Mouse (Mus musculus) hindbrain, embryonic 15.5 days (tissue): Measurements from ENCODE around the gene Egfr. TPM values are rescaled to one million over a fixed set of nuclear protein-coding genes. Genes with fewer than 3 reads are reported as not detected.

Source experiments
- ATAC-seq: fragments of 200-750 bp; cut with Nextera tagmentation; 2 replicates; pipeline ENCODE4 v1.8.0; 2017; ENCODE audit warnings: low read depth, moderate number of reproducible peaks, moderate TSS enrichment; ENCODE audit not compliant: low FRiP score
- H3K27ac ChIP-seq: fragments of 300-500 bp; sonication (generic); replicated peaks from 2 replicates; pipeline ENCODE4 v1.5.1; 2015; ENCODE audit warnings: mild to moderate bottlenecking, inconsistent platforms
- H3K27me3 ChIP-seq: fragments of 300-500 bp; sonication (generic); 2 replicates; pipeline ENCODE4 v1.6.1; 2015; ENCODE audit warnings: control low read depth, inconsistent platforms
- H3K36me3 ChIP-seq: fragments of 300-500 bp; sonication (generic); 2 replicates; pipeline ENCODE4 v1.6.1; 2015; ENCODE audit warnings: control low read depth, inconsistent platforms
- H3K4me1 ChIP-seq: fragments of 300-500 bp; sonication (generic); replicated peaks from 2 replicates; pipeline ENCODE4 v1.6.1; 2015; ENCODE audit warnings: control low read depth, inconsistent platforms
- H3K4me2 ChIP-seq: fragments of 300-500 bp; sonication (generic); 2 replicates; pipeline ENCODE4 v1.6.1; 2015; ENCODE audit warnings: moderate library complexity, mild to moderate bottlenecking, inconsistent platforms
- H3K4me3 ChIP-seq: fragments of 300-500 bp; sonication (generic); 2 replicates; pipeline ENCODE4 v1.5.1; 2015; ENCODE audit warnings: mild to moderate bottlenecking, inconsistent platforms
- H3K9ac ChIP-seq: fragments of 300-500 bp; sonication (generic); 2 replicates; pipeline ENCODE4 v1.6.1; 2015; ENCODE audit warnings: inconsistent platforms
- H3K9me3 ChIP-seq: fragments of 300-500 bp; sonication (generic); 2 replicates; pipeline ENCODE4 v1.6.1; 2016; ENCODE audit warnings: control low read depth, inconsistent platforms
- WGBS: fragments of 180-500 bp; shearing (Covaris S2); methylation state at CpG from one replicate; pipeline ENCODE4 v1.1.7; 2015; 5-methylcytosine and 5-hydroxymethylcytosine counted together
- polyA plus RNA-seq: library from polyadenylated mRNA; unstranded; fragments of >200 nt; fragmentation: Nextera tagmentation; extraction: Ambion mirVana; gene quantifications from 2 replicates; pipeline ENCODE4 v1.2.1, GENCODE M21; 2015

Gene Egfr
- polyA plus RNA-seq, 1 experiment from 2014 or later = 7.3 TPM

- H3K4me2 ChIP-seq = no peak overlapping the region
- no peak overlapping the region for H3K9ac ChIP-seq
- H3K9me3 ChIP-seq = no peaks in the 10 kb centered on the region
- H3K4me3 ChIP-seq = no peak overlapping the region
- H3K4me1 ChIP-seq = no peaks in the 10 kb centered on the region
- 78% methylated on average over 12 of the region's 12 CpGs for WGBS
- H3K27me3 ChIP-seq = no peaks in the 10 kb centered on the region
- no peak overlapping the region for H3K27ac ChIP-seq
- H3K36me3 ChIP-seq = no peaks in the 10 kb centered on the region
- no peak for ATAC-seq
Measured at GRCm38 (mm10) chr11:16843889-16844568, 92.0 kb downstream of the Egfr start.

DNA sequence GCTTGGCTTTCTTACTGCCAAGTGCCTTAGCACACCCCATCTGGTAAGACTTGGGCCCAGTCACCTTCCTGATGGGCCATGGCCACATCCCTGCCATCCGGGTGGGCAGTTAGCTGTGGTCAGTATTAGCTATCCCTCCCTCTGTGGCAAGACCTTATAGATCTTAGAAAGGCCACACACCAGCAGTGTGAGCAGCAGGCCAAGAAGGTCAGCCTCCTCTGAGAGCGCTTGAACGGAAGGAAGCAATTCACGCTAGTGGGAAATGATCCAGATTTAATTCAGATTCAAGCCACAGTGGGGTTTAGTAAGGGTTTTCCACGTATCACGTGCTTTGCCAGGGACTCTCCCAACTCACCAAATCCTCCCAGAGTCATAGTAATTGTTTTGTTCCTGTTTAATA is 96.9 kb downstream of the Egfr start:
- no peak overlapping the region for H3K9ac ChIP-seq
- no peak overlapping the region for H3K4me3 ChIP-seq
- no peaks in the 10 kb centered on the region for H3K9me3 ChIP-seq
- WGBS = 65% methylated on average over 6 of the region's 6 CpGs
- no peak overlapping the region for H3K27ac ChIP-seq
- H3K36me3 ChIP-seq = no peaks in the 10 kb centered on the region
- H3K4me1 ChIP-seq = no peaks in the 10 kb centered on the region
- no peaks in the 10 kb centered on the region for H3K27me3 ChIP-seq
- no peak for ATAC-seq
- no peak overlapping the region for H3K4me2 ChIP-seq

DNA sequence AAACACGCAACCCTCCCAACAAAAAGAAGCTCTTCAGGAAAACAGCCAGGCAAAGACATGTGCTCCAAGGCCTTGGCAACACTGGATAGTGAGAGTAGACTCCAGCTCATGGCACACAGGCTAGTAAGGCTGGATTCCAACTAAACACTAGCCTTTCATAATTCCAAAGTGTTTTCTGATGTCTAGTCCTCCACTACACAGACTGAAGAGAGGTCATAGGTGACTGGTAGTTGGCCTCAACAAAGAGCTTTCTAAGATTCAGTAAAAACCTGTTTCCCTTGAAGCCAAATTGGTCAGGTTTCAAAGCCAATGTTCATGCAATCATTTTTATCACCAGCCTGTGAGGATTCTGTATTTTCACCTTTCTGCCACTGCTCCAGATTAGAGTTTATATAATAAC is 99.4 kb downstream of the Egfr start:
- 90% methylated on average over 1 of the region's 1 CpGs for WGBS
- no peaks in the 10 kb centered on the region for H3K36me3 ChIP-seq
- no peak for ATAC-seq
- no peaks in the 10 kb centered on the region for H3K27me3 ChIP-seq
- H3K4me2 ChIP-seq = no peak overlapping the region
- no peak overlapping the region for H3K27ac ChIP-seq
- no peaks in the 10 kb centered on the region for H3K9me3 ChIP-seq
- no peak overlapping the region for H3K9ac ChIP-seq
- H3K4me3 ChIP-seq = no peak overlapping the region
- H3K4me1 ChIP-seq = no peaks in the 10 kb centered on the region

- Histone ChIP-seq H3K27me3 (no peaks in the 10 kb centered on the region), H3K9me3 (no peaks in the 10 kb centered on the region), H3K9ac (no peak overlapping the region), H3K36me3 (no peaks in the 10 kb centered on the region), H3K27ac (no peak overlapping the region), H3K4me2 (no peak overlapping the region), H3K4me1 (no peaks in the 10 kb centered on the region), H3K4me3 (no peak overlapping the region)
- 75% methylated on average over 2 of the region's 2 CpGs for WGBS
- ATAC-seq = no peak
Measured at GRCm38 (mm10) chr11:16854111-16854510, 102.1 kb downstream of the Egfr start.

GRCm38 (mm10) chr11:16857346-16857745 is 105.3 kb downstream of the Egfr start:
- Histone ChIP-seq H3K36me3 (no peaks in the 10 kb centered on the region), H3K9me3 (no peaks in the 10 kb centered on the region), H3K27ac (no peak overlapping the region), H3K4me2 (no peak overlapping the region), H3K4me1 (no peaks in the 10 kb centered on the region), H3K4me3 (no peak overlapping the region), H3K9ac (no peak overlapping the region), H3K27me3 (no peaks in the 10 kb centered on the region)
- WGBS = 92% methylated on average over 2 of the region's 2 CpGs
- no peak for ATAC-seq

DNA sequence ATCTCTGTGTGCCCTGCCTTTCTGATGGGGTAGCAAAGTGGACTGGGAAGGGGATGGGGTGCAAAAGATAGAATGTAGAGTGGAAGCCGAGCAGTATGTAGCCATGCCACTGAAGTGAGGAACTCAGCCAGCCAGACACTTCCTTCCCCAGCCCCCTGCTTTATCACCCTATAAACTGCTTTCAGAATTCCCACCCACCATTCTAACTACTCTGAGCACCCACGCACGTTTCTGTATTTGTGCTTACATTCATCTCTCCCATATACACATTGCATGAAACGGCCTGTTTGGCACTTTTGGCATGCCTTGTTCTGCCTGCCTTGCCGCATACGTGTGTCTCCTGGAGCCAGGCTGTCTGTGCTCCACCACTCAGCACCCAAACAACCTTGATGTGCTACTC is 109.0 kb downstream of the Egfr start:
- ATAC-seq = no peak
- Histone ChIP-seq H3K4me3 (no peak overlapping the region), H3K27ac (no peak overlapping the region), H3K36me3 (no peaks in the 10 kb centered on the region), H3K9me3 (no peaks in the 10 kb centered on the region), H3K27me3 (no peaks in the 10 kb centered on the region), H3K4me2 (no peak overlapping the region), H3K4me1 (no peaks in the 10 kb centered on the region), H3K9ac (no peak overlapping the region)
- WGBS = 87% methylated on average over 6 of the region's 6 CpGs

- no peaks in the 10 kb centered on the region for H3K9me3 ChIP-seq
- H3K9ac ChIP-seq = no peak overlapping the region
- H3K27me3 ChIP-seq = no peaks in the 10 kb centered on the region
- ATAC-seq = no peak
- H3K36me3 ChIP-seq = no peaks in the 10 kb centered on the region
- H3K4me1 ChIP-seq = 0 out of 2 replicates have a peak, but pooled peaks cover 5% of the 10 kb centered on the region
- H3K4me3 ChIP-seq = no peak overlapping the region
- no peak overlapping the region for H3K27ac ChIP-seq
- no peak overlapping the region for H3K4me2 ChIP-seq
Measured at GRCm38 (mm10) chr11:16863547-16863946, 111.5 kb downstream of the Egfr start.

DNA sequence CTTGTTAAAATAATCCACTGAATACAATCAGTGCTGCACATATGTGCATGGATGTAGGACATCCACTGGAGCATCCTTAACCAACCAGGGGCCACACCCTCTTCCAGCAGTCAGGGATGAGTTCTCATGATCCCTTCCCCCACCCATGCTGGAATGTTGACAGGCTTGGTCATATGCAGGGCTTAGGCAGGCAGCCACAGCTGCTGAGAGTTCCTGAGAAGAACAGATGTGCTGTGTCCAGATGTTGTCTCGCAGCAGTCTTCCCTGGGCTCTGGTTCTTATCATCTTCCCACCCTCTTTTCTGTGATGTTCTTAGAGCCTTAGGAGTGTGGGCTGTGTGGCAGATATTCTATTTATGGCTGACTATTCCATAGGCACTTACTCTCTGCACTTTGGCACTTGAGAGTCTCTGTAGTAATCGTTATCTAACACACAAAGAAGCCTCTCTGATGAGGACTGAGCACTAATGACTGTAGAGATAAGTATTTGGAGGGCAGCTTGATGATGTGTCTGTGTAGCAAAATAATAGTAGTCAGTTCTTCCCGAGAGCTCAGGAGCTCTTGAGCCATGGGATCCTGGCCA is 113.1 kb downstream of the Egfr start:
- no peak for ATAC-seq
- no peaks in the 10 kb centered on the region for H3K9me3 ChIP-seq
- no peak overlapping the region for H3K4me3 ChIP-seq
- H3K27ac ChIP-seq = no peak overlapping the region
- no peaks in the 10 kb centered on the region for H3K27me3 ChIP-seq
- H3K4me1 ChIP-seq = 0 out of 2 replicates have a peak, but pooled peaks cover 5% of the 10 kb centered on the region
- H3K36me3 ChIP-seq = no peaks in the 10 kb centered on the region
- no peak overlapping the region for H3K4me2 ChIP-seq
- WGBS = 76% methylated on average over 3 of the region's 3 CpGs
- H3K9ac ChIP-seq = no peak overlapping the region

GRCm38 (mm10) chr11:16868051-16868450 is 116.0 kb downstream of the Egfr start:
- no peak overlapping the region for H3K27ac ChIP-seq
- 0 out of 2 replicates have a peak, but pooled peaks cover 5% of the 10 kb centered on the region for H3K4me1 ChIP-seq
- H3K36me3 ChIP-seq = no peaks in the 10 kb centered on the region
- 49% methylated on average over 6 of the region's 6 CpGs for WGBS
- H3K9ac ChIP-seq = no peak overlapping the region
- no peak overlapping the region for H3K4me2 ChIP-seq
- no peak for ATAC-seq
- H3K9me3 ChIP-seq = no peaks in the 10 kb centered on the region
- H3K27me3 ChIP-seq = no peaks in the 10 kb centered on the region
- no peak overlapping the region for H3K4me3 ChIP-seq

DNA sequence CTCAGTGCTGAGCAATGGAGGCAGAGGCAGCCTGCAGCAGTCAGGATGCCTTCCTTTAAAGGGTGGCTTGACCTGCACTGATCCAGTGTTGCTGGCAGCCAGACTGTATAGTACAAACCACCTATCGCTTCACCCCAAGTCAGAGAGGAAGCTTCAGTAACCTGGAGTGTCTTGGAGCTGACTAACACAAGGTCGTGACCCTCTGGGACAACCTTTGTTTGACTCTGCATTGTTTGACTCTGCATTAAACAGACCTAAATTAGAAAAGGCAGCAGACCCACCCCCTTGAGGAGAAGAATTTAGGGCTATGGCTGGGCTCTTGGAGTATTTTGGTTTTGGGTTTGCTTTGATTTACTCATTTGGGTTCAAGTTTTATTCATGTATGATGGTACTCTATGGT is 117.5 kb downstream of the Egfr start:
- H3K4me1 ChIP-seq = 0 out of 2 replicates have a peak, but pooled peaks cover 5% of the 10 kb centered on the region

GRCm38 (mm10) chr11:16871120-16871519 is 119.1 kb downstream of the Egfr start:
- Histone ChIP-seq H3K27ac (no peak overlapping the region), H3K9ac (no peak overlapping the region), H3K4me1 (0 out of 2 replicates have a peak, but pooled peaks cover 5% of the 10 kb centered on the region), H3K36me3 (no peaks in the 10 kb centered on the region), H3K4me3 (no peak overlapping the region), H3K27me3 (no peaks in the 10 kb centered on the region), H3K9me3 (no peaks in the 10 kb centered on the region), H3K4me2 (no peak overlapping the region)
- WGBS = 76% methylated on average over 5 of the region's 5 CpGs
- no peak for ATAC-seq

More for the DNA sequence above, 117.5 kb downstream of the Egfr start:
- H3K36me3 ChIP-seq = no peaks in the 10 kb centered on the region
- ATAC-seq = 0 out of 2 replicates have a peak, but pooled peaks have one; percentile 23
- no peak overlapping the region for H3K4me2 ChIP-seq
- 50% methylated on average over 2 of the region's 2 CpGs for WGBS
- no peak overlapping the region for H3K27ac ChIP-seq
- no peak overlapping the region for H3K4me3 ChIP-seq
- no peaks in the 10 kb centered on the region for H3K27me3 ChIP-seq
- H3K9ac ChIP-seq = no peak overlapping the region
- H3K9me3 ChIP-seq = no peaks in the 10 kb centered on the region

GRCm38 (mm10) chr11:16877676-16878378 is 125.8 kb downstream of the Egfr start:
- Histone ChIP-seq H3K36me3 (no peaks in the 10 kb centered on the region), H3K27ac (no peak overlapping the region), H3K4me1 (peaks cover 6% of the 10 kb centered on the region; the same call in 1 of the 2 replicates), H3K4me3 (no peak overlapping the region), H3K9me3 (no peaks in the 10 kb centered on the region), H3K27me3 (no peaks in the 10 kb centered on the region), H3K4me2 (no peak overlapping the region), H3K9ac (no peak overlapping the region)
- WGBS = 37% methylated on average over 9 of the region's 9 CpGs
- ATAC-seq = peak; percentile 34; the same call in 1 of the 2 replicates
